Mouse (Mus musculus): ENCODE measurements at regions not wholly inside any gene's neighbourhood (a gene's known extent, or its start where the extent isn't known, plus 50 kb on each side); places are given as distances from the start of the nearest gene placed in this dataset.

DNA sequence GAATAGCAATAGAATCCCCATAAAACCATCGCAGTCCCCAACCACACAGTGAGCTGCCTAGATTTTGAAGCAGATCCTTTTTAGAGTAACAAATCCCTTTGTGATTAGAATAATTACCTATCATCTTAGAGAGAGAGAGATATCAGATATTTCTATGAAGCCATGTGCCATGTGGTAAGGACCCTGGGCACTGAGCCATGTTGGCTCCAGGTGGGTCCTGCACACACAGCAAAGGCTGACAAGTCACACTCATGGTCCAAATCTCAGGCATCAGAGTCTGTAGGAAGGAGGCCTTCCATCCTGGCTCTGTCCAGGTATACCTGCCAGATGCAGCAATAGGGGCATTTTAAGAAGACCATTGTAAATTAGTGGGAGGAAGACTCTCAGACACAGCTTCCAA, 73.6 kb upstream of the Mrps9 start:
- no peaks in the 10 kb centered on the region for H3K9me3 ChIP-seq (ENCODE audit: control insufficient read depth, low read length)
- DNase-seq (ENCODE audit: low spot score) (no peak), ATAC-seq (replicated peaks; ENCODE audit: low FRiP score) (no peak)
- H3K4me3 ChIP-seq (ENCODE audit: low read depth, low read length) = no peak overlapping the region
- H3K9ac ChIP-seq (ENCODE audit: low read depth, low read length) = no peak overlapping the region
- H3K4me1 ChIP-seq (replicated peaks; ENCODE audit: control insufficient read depth, insufficient read depth, low read length) = no peaks in the 10 kb centered on the region
- no peaks in the 10 kb centered on the region for H3K27me3 ChIP-seq (replicated peaks; ENCODE audit: control insufficient read depth, insufficient read depth, low read length)
- no peaks in the 10 kb centered on the region for H3K36me3 ChIP-seq (ENCODE audit: control insufficient read depth, insufficient read depth, low read length)
- no peak overlapping the region for H3K4me2 ChIP-seq
- H3K27ac ChIP-seq (ENCODE audit: low read depth, low read length) = no peak overlapping the region
- WGBS = 80% methylated on average over 1 of the region's 1 CpGs

DNA sequence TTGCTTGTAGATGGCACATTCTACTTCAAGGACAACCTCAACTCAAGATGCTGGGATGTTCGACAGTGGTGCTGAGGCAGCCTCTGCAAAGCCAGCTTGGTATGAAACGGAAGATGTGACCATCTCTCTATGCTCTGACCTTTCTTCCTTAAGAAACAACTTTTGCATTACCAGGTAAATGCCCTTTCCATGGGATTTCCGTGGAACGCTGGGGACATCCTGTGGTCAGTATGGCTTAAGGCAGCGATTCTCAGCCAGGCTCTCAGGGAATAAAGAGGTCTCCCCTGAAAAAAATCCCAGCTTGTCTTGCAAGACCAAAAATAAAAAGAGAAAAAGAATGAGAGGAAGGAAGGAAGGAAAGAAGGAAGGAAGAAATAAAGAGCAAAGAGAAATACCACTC, 71.3 kb upstream of the Mrps9 start:
- H3K36me3 ChIP-seq (ENCODE audit: control insufficient read depth, insufficient read depth, low read length) = no peaks in the 10 kb centered on the region
- WGBS = 42% methylated on average over 5 of the region's 5 CpGs
- no peak for DNase-seq (ENCODE audit: low spot score)
- H3K9ac ChIP-seq (ENCODE audit: low read depth, low read length) = no peak overlapping the region
- no peak overlapping the region for H3K4me2 ChIP-seq
- H3K4me1 ChIP-seq (replicated peaks; ENCODE audit: control insufficient read depth, insufficient read depth, low read length) = no peaks in the 10 kb centered on the region
- no peak overlapping the region for H3K27ac ChIP-seq (ENCODE audit: low read depth, low read length)
- no peak overlapping the region for H3K4me3 ChIP-seq (ENCODE audit: low read depth, low read length)
- H3K27me3 ChIP-seq (replicated peaks; ENCODE audit: control insufficient read depth, insufficient read depth, low read length) = no peaks in the 10 kb centered on the region
- no peak for ATAC-seq (replicated peaks; ENCODE audit: low FRiP score)
- H3K9me3 ChIP-seq (ENCODE audit: control insufficient read depth, low read length) = no peaks in the 10 kb centered on the region

DNA sequence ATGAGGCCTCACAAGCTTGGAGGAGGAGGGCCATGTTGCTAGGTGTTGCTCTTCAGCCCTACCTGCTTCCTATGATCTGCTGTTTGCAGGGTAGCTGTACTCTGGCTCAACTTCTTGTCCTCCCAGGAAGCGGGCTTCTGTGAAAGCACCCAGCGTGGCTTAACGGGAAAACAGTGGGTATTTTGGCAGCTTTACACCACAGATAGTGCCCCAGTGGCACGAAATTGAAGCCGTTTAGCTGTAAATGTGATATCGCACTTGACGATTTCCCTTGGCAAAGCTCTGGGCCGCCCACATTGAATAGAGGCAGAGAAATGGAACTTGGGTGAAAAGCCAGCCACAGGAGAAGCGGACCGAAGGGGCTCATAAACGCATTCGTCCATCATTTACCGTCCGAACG, 70.8 kb upstream of the Mrps9 start:
- H3K36me3 ChIP-seq (ENCODE audit: control insufficient read depth, insufficient read depth, low read length) = no peaks in the 10 kb centered on the region
- no peaks in the 10 kb centered on the region for H3K4me1 ChIP-seq (replicated peaks; ENCODE audit: control insufficient read depth, insufficient read depth, low read length)
- H3K27me3 ChIP-seq (replicated peaks; ENCODE audit: control insufficient read depth, insufficient read depth, low read length) = no peaks in the 10 kb centered on the region
- DNase-seq (ENCODE audit: low spot score) (no peak), ATAC-seq (replicated peaks; ENCODE audit: low FRiP score) (no peak)
- H3K4me2 ChIP-seq = no peak overlapping the region
- no peak overlapping the region for H3K27ac ChIP-seq (ENCODE audit: low read depth, low read length)
- 78% methylated on average over 15 of the region's 15 CpGs for WGBS
- H3K4me3 ChIP-seq (ENCODE audit: low read depth, low read length) = no peak overlapping the region
- no peak overlapping the region for H3K9ac ChIP-seq (ENCODE audit: low read depth, low read length)
- H3K9me3 ChIP-seq (ENCODE audit: control insufficient read depth, low read length) = no peaks in the 10 kb centered on the region

DNA sequence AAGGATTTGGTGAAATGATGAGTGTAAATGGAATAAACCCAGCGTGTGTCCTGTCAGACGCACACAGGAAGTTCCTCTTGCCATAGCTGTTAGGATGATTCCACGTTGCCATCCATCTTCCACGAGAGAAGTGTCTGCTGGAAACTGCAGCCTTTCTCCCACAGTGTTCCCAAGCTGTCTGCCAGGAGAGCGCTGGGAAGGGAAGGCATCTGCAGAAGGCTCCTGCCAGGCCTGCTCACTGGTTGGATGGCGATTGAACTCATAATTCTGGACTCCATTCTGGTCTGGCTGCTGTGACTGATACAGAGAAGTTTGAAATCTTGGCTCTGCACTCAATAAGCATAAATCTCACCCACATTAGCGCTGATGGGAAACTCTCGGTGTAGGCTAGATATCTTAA, 69.5 kb upstream of the Mrps9 start:
- no peak overlapping the region for H3K4me2 ChIP-seq
- 71% methylated on average over 8 of the region's 8 CpGs for WGBS
- H3K4me1 ChIP-seq (replicated peaks; ENCODE audit: control insufficient read depth, insufficient read depth, low read length) = no peaks in the 10 kb centered on the region
- ATAC-seq (replicated peaks; ENCODE audit: low FRiP score) (no peak), DNase-seq (ENCODE audit: low spot score) (no peak)
- H3K4me3 ChIP-seq (ENCODE audit: low read depth, low read length) = no peak overlapping the region
- no peaks in the 10 kb centered on the region for H3K27me3 ChIP-seq (replicated peaks; ENCODE audit: control insufficient read depth, insufficient read depth, low read length)
- no peaks in the 10 kb centered on the region for H3K9me3 ChIP-seq (ENCODE audit: control insufficient read depth, low read length)
- no peak overlapping the region for H3K27ac ChIP-seq (ENCODE audit: low read depth, low read length)
- no peak overlapping the region for H3K9ac ChIP-seq (ENCODE audit: low read depth, low read length)
- no peaks in the 10 kb centered on the region for H3K36me3 ChIP-seq (ENCODE audit: control insufficient read depth, insufficient read depth, low read length)

DNA sequence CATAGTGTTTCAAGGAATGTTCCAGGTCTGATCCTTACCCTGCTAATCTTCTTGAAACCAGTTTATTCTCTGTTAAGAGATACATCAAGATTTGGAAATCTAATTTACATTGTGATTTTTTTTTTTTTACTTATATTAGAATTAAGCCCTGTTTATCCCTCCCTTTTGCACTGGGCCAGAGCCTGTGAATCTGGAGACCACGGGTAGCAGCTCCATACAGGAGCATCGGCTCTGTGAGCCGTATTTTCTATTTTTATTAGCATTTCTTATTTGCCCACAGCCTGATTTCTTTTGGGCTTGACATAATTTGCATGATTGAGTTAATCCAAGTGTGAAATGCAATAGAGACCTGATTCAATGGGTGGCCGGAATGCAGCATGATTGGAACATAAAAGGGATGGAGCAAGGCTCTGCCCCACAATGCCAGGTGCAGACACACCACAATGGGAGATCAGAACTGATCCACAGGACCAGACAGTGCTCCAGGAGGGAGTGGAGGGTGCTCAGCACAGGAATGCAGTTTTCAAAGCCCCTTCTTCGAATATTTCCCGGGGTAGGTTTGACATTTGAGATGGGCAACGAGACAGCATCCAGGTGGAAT, 67.9 kb upstream of the Mrps9 start:
- Histone ChIP-seq H3K27me3 (replicated peaks; ENCODE audit: control insufficient read depth, insufficient read depth, low read length) (no peaks in the 10 kb centered on the region), H3K36me3 (ENCODE audit: control insufficient read depth, insufficient read depth, low read length) (no peaks in the 10 kb centered on the region), H3K9ac (ENCODE audit: low read depth, low read length) (no peak overlapping the region), H3K4me3 (ENCODE audit: low read depth, low read length) (no peak overlapping the region), H3K9me3 (ENCODE audit: control insufficient read depth, low read length) (no peaks in the 10 kb centered on the region), H3K27ac (ENCODE audit: low read depth, low read length) (no peak overlapping the region), H3K4me2 (no peak overlapping the region), H3K4me1 (replicated peaks; ENCODE audit: control insufficient read depth, insufficient read depth, low read length) (no peaks in the 10 kb centered on the region)
- DNase-seq (ENCODE audit: low spot score) (no peak), ATAC-seq (replicated peaks; ENCODE audit: low FRiP score) (no peak)
- WGBS = 84% methylated on average over 7 of the region's 7 CpGs

DNA sequence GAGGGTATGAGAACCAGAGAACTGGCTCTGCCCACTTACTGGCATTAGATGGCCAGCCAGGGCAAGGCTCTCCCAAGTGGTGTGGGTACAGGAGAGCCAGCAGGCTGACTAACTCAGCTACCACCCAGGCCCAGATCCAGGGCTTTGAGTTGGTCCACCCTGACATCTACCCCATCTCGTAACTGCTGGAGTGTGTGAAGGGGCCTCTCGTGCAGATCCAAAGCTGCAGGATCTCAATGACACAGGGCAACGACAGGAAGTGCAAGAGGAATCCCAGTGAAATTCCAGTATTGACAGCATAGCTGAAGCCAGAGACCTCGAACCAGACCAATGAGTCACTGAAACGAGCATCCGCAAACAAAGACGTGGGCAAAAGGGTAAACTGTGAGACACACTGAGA, 63.8 kb upstream of the Mrps9 start:
- Histone ChIP-seq H3K27ac (ENCODE audit: low read depth, low read length) (no peak overlapping the region), H3K36me3 (ENCODE audit: control insufficient read depth, insufficient read depth, low read length) (no peaks in the 10 kb centered on the region), H3K27me3 (replicated peaks; ENCODE audit: control insufficient read depth, insufficient read depth, low read length) (no peaks in the 10 kb centered on the region), H3K9ac (ENCODE audit: low read depth, low read length) (no peak overlapping the region), H3K4me3 (ENCODE audit: low read depth, low read length) (no peak overlapping the region), H3K4me2 (no peak overlapping the region), H3K9me3 (ENCODE audit: control insufficient read depth, low read length) (no peaks in the 10 kb centered on the region), H3K4me1 (replicated peaks; ENCODE audit: control insufficient read depth, insufficient read depth, low read length) (no peaks in the 10 kb centered on the region)
- ATAC-seq (replicated peaks; ENCODE audit: low FRiP score) (no peak), DNase-seq (ENCODE audit: low spot score) (no peak)
- 57% methylated on average over 7 of the region's 7 CpGs for WGBS

DNA sequence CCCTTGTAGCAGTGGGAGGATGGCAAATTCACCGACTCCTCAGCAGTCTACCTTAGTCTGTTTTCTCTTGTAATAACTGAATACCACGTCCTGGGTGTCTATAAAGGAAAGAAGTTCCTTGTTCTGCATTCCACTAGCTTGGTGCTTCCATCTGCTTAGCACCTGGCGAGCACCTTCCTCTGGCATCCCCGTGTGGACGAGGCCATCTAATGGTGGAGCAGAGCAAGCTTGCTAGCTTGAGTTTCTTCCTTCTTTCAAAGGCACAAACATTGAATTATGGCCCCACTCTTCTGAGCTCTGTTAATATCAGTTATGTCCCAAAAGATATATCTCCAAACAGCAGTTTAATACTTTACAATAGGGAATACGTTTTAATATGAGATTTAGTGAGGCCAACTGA, 62.6 kb upstream of the Mrps9 start:
- no peaks in the 10 kb centered on the region for H3K4me1 ChIP-seq (replicated peaks; ENCODE audit: control insufficient read depth, insufficient read depth, low read length)
- H3K9ac ChIP-seq (ENCODE audit: low read depth, low read length) = no peak overlapping the region
- H3K27ac ChIP-seq (ENCODE audit: low read depth, low read length) = no peak overlapping the region
- H3K9me3 ChIP-seq (ENCODE audit: control insufficient read depth, low read length) = no peaks in the 10 kb centered on the region
- no peak overlapping the region for H3K4me3 ChIP-seq (ENCODE audit: low read depth, low read length)
- no peaks in the 10 kb centered on the region for H3K36me3 ChIP-seq (ENCODE audit: control insufficient read depth, insufficient read depth, low read length)
- no peak for ATAC-seq (replicated peaks; ENCODE audit: low FRiP score)
- H3K27me3 ChIP-seq (replicated peaks; ENCODE audit: control insufficient read depth, insufficient read depth, low read length) = no peaks in the 10 kb centered on the region
- no peak for DNase-seq (ENCODE audit: low spot score)
- WGBS = 65% methylated on average over 6 of the region's 6 CpGs
- no peak overlapping the region for H3K4me2 ChIP-seq

Measured in liver, embryonic 11.5 days (tissue).